Mouse (Mus musculus) regulatory T cell (primary cell): ENCODE results near the gene Hist1h2ap.
"Not testable (repeated sequence)": the region's sequence is repeated elsewhere in the genome, so short reads cannot be mapped to it uniquely, and the experiment has no call there.

ENCODE experiments used
- in situ Hi-C: fragments of 300-600 bp; cut with MboI, MseI; formaldehyde crosslinking; loops from one replicate; pipeline ENCODE4 v1.15.1; 2025; ENCODE audit warnings: high pct_unique_total_duplicates

Gene Hist1h2ap

DNA sequence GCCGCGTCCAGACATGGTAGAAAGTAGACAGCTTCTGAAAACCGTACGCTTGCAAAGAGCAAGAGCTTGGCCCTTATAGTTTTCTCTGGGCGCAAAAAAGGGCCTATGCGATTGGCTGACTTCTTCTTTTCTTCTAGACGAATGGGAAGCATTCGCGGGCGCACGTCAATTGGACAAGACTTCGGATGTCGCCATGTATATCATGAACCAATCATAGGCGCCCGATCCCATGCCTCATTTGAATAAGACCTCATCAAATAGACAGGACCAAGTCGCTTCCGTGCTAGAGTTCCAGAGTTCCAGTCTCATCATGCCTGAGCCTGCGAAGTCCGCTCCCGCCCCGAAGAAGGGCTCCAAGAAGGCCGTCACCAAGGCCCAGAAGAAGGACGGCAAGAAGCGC, at the start of gene Hist1h2ap, which contains the start of gene Hist1h2br:
Gene Hist1h2ap (minus strand): TSS at position 47 of the 400 bp plus-strand sequence.
Gene Hist1h2br (plus strand): TSS at position 283 of the 400 bp plus-strand sequence.
- in situ Hi-C loops, result not testable (repeated sequence)

DNA sequence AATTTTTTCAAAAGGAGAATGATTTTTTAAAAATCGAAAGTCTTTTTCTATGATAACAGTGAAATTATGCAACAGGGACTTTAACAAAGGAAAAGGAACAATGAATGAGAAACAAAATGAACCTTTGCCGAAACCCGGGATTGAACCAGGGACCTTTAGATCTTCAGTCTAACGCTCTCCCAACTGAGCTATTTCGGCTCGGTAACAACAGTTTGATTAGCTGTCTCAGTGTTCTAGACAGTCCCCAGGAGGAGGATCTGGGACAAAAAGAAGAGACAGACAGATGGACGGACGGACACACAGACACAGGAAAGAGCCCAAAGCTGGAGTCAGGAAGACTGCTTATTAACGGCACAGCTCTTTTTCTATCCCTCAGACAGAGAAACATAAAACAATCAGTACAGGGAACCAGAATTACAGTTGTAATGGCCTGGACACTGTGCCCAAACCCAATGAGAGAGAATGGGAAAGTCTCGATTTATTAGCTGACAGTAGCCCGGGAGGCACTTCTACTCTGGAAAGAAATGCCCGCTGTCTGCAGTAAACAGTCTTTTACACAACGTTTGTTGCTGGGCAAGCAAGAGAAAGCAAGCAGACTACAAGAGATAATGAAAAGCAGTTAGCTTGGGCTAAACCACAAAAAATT, 49.6 kb upstream of the Hist1h2ap start:
- in situ Hi-C loops, result no loop called here

DNA sequence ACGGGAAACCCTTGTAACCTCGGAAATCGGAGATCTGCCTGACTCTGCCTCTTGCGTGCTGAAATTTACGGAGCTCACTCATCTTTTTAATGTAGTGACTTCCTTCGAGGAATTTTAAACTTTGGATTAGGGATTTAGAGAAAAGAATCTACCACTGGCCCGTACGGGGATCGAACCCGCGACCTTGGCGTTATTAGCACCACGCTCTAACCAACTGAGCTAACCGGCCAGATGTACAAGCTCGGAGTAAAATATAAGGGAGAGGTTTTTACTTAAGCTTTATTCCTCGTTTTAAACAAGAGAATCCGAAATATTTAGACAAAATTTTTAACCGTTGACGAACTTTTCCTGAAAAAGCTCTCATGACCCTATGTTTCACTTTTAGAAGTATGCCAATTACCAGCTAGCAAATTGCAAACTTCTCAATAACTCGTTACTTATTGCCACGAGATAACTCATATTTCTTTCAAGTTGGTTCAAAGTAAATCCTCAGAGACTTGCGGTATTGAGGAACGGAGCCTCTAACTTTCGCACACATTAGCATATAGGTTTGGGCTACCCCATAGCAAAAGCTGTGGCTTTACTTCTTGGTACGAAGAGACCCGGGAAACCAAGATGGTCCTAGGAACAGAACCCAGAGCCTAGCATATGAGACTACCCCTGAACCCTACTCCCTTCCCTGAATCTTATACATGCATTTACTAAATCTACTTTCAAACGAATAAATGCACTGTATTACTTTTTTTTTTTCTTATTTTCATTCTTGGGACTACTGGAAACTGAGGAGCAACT, 48.8 kb upstream of the Hist1h2ap start:
- in situ Hi-C loops, result no loop called here

GRCm38 (mm10) chr13:21880735-21881134, 47.4 kb upstream of the Hist1h2ap start:
- in situ Hi-C loops, result no loop called here

- in situ Hi-C loops, result loop anchor here (25.0 kb wide), 1 partner anchor 1422 kb away; no protein-coding TSS in a partner anchor
Measured at GRCm38 (mm10) chr13:21865503-21865902, 32.2 kb upstream of the Hist1h2ap start.

- in situ Hi-C loops, result loop anchor here (25.0 kb wide), 1 partner anchor 1426 kb away; no protein-coding TSS in a partner anchor
Measured at GRCm38 (mm10) chr13:21861608-21862007, 28.3 kb upstream of the Hist1h2ap start.

GRCm38 (mm10) chr13:21855698-21856162, 22.4 kb upstream of the Hist1h2ap start:
- in situ Hi-C loops, result loop anchor here (25.0 kb wide), 1 partner anchor 1432 kb away; no protein-coding TSS in a partner anchor

- in situ Hi-C loops, result loop anchor here (25.0 kb wide), 1 partner anchor 1432 kb away; no protein-coding TSS in a partner anchor
Measured at GRCm38 (mm10) chr13:21855146-21855545, 21.8 kb upstream of the Hist1h2ap start.

- in situ Hi-C loops, result loop anchor here (5.0 to 25.0 kb wide), 3 partner anchors 75 to 1435 kb away; no protein-coding TSS in a partner anchor
Measured at GRCm38 (mm10) chr13:21852215-21852945, 19.1 kb upstream of the Hist1h2ap start.

GRCm38 (mm10) chr13:21850696-21851095, 17.4 kb upstream of the Hist1h2ap start:
- in situ Hi-C loops, result loop anchor here (5.0 to 25.0 kb wide), 3 partner anchors 77 to 1437 kb away; no protein-coding TSS in a partner anchor

DNA sequence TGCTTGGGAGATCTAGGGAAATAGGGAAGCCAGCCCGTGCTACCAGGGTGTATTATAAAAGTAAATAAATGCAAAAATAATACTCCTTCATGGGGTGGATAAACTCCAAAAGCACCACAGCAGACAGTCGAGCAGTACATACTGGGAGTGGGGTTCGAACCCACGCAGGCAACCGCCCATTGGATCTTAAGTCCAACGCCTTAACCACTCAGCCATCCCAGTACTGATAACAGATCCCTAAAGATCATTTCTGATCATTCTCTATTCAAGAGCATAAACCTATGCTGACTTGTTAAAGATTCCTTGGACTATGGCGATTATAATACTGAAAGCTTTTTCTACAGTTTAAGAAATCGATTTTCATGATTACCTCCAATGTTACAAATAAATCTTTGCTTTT, 14.6 kb upstream of the Hist1h2ap start:
- in situ Hi-C loops, result loop anchor here (5.0 kb wide), 1 partner anchor 51 kb away; no protein-coding TSS in a partner anchor

GRCm38 (mm10) chr13:21846356-21846755, 13.0 kb upstream of the Hist1h2ap start:
- in situ Hi-C loops, result loop anchor here (5.0 kb wide), 1 partner anchor 49 kb away; no protein-coding TSS in a partner anchor

GRCm38 (mm10) chr13:21840508-21840907, 7.2 kb upstream of the Hist1h2ap start:
- in situ Hi-C loops, result not testable (repeated sequence)

DNA sequence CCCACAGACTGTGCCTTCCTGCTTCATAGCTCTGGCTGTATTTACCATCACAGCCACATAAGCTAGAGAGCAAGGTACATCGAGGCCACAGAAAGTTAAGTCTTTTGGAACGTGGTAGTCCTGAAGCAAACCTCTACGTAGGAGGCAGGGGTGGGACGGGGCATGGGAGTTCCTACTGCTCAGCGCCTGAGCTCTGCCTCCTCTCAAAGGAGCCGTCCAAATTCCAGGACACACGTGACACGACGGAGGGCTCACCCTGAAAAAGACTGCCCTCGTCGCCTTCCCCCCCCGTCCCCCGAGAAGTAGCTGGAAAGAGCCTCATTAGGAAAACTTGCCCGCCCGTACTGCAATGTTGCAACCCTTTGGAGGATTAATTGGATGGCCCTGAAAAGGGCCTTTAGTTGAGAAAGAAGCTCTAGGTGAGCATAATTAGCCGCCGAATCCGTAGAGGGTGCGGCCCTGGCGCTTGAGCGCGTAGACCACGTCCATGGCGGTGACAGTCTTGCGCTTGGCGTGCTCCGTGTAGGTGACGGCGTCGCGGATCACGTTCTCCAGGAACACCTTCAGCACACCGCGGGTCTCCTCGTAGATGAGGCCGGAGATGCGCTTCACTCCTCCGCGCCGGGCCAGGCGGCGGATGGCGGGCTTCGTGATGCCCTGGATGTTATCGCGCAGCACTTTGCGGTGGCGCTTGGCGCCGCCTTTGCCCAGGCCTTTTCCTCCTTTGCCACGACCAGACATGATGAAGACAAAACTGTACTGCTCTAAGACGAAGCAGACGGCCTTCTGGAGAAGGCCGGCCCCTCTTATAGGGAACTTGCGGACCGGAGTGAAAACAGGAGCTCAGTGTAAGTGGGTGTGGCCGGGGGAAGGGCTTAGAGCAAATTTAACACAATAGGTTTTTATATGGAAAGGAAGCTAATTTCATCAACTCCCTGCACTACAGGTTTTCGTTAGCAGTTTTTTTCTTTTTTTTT, 1.6 kb downstream of the Hist1h2ap start, which contains the start of gene Hist1h4n:
Gene Hist1h4n (minus strand): TSS at position 779 of the 977 bp plus-strand sequence.
- in situ Hi-C loops, result not testable (repeated sequence)

DNA sequence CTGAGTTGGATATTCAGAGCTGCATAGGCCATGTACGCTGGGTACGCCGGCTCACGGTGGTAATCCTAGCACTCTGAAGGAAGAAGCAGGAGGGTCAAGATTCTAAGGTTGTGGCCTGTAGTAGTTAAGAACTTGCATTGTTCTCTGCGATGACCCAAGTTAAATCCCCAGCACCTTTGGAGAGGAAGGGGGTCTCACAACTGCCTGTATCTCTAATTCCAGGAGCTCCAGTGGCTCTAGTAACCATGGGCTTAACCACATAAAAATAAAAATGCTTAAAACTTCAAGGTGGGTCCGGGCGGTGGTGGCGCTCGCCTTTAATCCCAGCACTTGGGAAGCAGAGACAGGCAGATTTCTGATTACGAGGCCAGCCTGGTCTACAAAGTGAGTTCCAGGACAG, 3.0 kb downstream of the Hist1h2ap start:
- in situ Hi-C loops, result no loop called here

- in situ Hi-C loops, result loop anchor here (5.0 kb wide), 1 partner anchor 36 kb away; no protein-coding TSS in a partner anchor
Measured at GRCm38 (mm10) chr13:21828511-21828910, 4.8 kb downstream of the Hist1h2ap start.

GRCm38 (mm10) chr13:21820082-21820890, 13.0 kb downstream of the Hist1h2ap start:
- in situ Hi-C loops, result loop anchor here (25.0 kb wide), 1 partner anchor 1742 kb away; the partner anchor contains the start of genes Hist1h1d, Hist1h2ad, Hist1h2ae and Hist1h2bf

DNA sequence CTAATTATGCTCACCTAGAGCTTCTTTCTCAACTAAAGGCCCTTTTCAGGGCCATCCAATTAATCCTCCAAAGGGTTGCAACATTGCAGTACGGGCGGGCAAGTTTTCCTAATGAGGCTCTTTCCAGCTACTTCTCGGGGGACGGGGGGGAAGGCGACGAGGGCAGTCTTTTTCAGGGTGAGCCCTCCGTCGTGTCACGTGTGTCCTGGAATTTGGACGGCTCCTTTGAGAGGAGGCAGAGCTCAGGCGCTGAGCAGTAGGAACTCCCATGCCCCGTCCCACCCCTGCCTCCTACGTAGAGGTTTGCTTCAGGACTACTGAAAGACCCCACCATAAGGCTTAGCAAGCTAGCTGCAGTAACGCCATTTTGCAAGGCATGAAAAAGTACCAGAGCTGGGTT, 21.2 kb downstream of the Hist1h2ap start:
- in situ Hi-C loops, result loop anchor here (25.0 kb wide), 1 partner anchor 1750 kb away; the partner anchor contains the start of genes Hist1h1d, Hist1h2ad, Hist1h2ae and Hist1h2bf

GRCm38 (mm10) chr13:21811539-21811938, 21.8 kb downstream of the Hist1h2ap start, which contains the start of gene Hist1h4m:
Gene Hist1h4m, plus strand, starts transcription at chr13:21811746.
- in situ Hi-C loops, result loop anchor here (25.0 kb wide), 1 partner anchor 1751 kb away; the partner anchor contains the start of genes Hist1h1d, Hist1h2ad, Hist1h2ae and Hist1h2bf
